Mouse (Mus musculus) E14TG2a.4 (cell line): ENCODE measurements around the gene Ifi47.

Experiments
- CTCF ChIP-seq: conservative IDR thresholded peaks from 2 replicates; pipeline ENCODE4 v1.5.1; 2014; ENCODE audit warnings: low read length
- NANOG ChIP-seq: IDR thresholded peaks from 2 replicates; pipeline ENCODE4 v1.6.1; 2014; ENCODE audit warnings: borderline replicate concordance, low read length, mixed read lengths

DNA sequence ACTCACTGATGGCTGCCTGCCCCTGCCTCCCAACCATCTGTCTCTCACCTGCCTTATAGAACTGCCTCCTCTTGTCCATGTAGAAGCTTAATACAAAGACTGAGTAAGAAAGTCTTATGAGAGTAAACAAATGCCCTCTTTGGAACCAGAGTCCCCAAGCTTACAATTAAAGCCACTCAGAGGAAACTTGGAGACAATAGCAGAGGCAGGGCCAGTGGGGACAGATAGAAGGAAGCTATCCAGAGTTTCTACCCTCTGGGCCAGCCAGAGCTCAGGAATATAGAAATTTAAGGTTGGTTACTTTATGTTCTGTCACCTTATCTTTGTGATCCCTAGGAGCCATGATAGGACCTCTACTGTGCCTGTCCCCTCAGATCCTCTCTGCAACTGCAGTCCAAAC is 38.4 kb downstream of the Ifi47 start, which contains the start of gene Olfr1396:
- TF ChIP-seq CTCF, result no peak
- no peak for TF ChIP-seq NANOG
